Mouse (Mus musculus) intestine, embryonic 14.5 days (tissue): ENCODE data around the gene Osbpl7. TPM values are rescaled to one million over a fixed set of nuclear protein-coding genes. Genes with fewer than 3 reads are reported as not detected.

Source experiments
- ATAC-seq: fragments of 200-750 bp; cut with Nextera tagmentation; replicated peaks from 2 replicates; pipeline ENCODE4 v1.8.0; 2017; ENCODE audit warnings: low read depth, moderate number of reproducible peaks, moderate TSS enrichment, moderate library complexity; ENCODE audit not compliant: low FRiP score, low TSS enrichment
- DNase-seq: peaks from one replicate; pipeline ENCODE4 v3.0.0-alpha.2; 2018; ENCODE audit warnings: low spot score
- H3K27ac ChIP-seq: fragments of 300-500 bp; sonication (generic); 2 replicates; pipeline ENCODE4 v1.5.1; 2014; ENCODE audit warnings: low read depth, mild to moderate bottlenecking, control low read depth
- H3K27me3 ChIP-seq: fragments of 300-500 bp; sonication (generic); replicated peaks from 2 replicates; pipeline ENCODE4 v1.6.1; 2014; ENCODE audit warnings: low read length, control low read depth; ENCODE audit not compliant: control insufficient read depth, insufficient read depth
- H3K36me3 ChIP-seq: fragments of 300-500 bp; sonication (generic); 2 replicates; pipeline ENCODE4 v1.6.1; 2014; ENCODE audit warnings: low read length, control low read depth; ENCODE audit not compliant: control insufficient read depth, insufficient read depth
- H3K4me1 ChIP-seq: fragments of 300-500 bp; sonication (generic); replicated peaks from 2 replicates; pipeline ENCODE4 v1.6.1; 2014; ENCODE audit warnings: low read length, control low read depth, mixed read lengths; ENCODE audit not compliant: control insufficient read depth, insufficient read depth
- H3K4me2 ChIP-seq: fragments of 300-500 bp; sonication (generic); 2 replicates; pipeline ENCODE4 v1.6.1; 2014; ENCODE audit warnings: low read length
- H3K4me3 ChIP-seq: fragments of 300-500 bp; sonication (generic); 2 replicates; pipeline ENCODE4 v1.5.1; 2014; ENCODE audit warnings: low read depth, low read length, control low read depth, mixed read lengths
- H3K9ac ChIP-seq: fragments of 300-500 bp; sonication (generic); 2 replicates; pipeline ENCODE4 v1.6.1; 2014; ENCODE audit warnings: mild to moderate bottlenecking, low read length
- H3K9me3 ChIP-seq: fragments of 300-500 bp; sonication (generic); 2 replicates; pipeline ENCODE4 v1.6.1; 2016; ENCODE audit warnings: low read length, control low read depth; ENCODE audit not compliant: control insufficient read depth
- WGBS: fragments of 180-500 bp; shearing (Covaris S2); extraction: QIAGEN DNeasy Blood & Tissue Kit; methylation state at CpG from one replicate; pipeline ENCODE4 v1.1.7; 2014; 5-methylcytosine and 5-hydroxymethylcytosine counted together
- polyA plus RNA-seq: library from polyadenylated mRNA; unstranded; fragments of >200 nt; fragmentation: Nextera tagmentation; extraction: Ambion mirVana; gene quantifications from 2 replicates; pipeline ENCODE4 v1.2.1, GENCODE M21; 2014

Osbpl7 gene
- polyA plus RNA-seq, 1 experiment from 2014 or later = 7.3 TPM

GRCm38 (mm10) chr11:97048090-97048650, 2.3 kb upstream of the Osbpl7 start:
- H3K9me3 ChIP-seq = no peaks in the 10 kb centered on the region
- peaks cover 27% of the 10 kb centered on the region for H3K36me3 ChIP-seq
- H3K27ac ChIP-seq = no peak overlapping the region
- no peak overlapping the region for H3K4me2 ChIP-seq
- H3K27me3 ChIP-seq = no peaks in the 10 kb centered on the region
- WGBS = 81% methylated on average over 8 of the region's 8 CpGs
- no peak for DNase-seq
- H3K4me1 ChIP-seq = peaks cover 16% of the 10 kb centered on the region
- H3K9ac ChIP-seq = no peak overlapping the region
- no peak for ATAC-seq
- H3K4me3 ChIP-seq = no peak overlapping the region

DNA sequence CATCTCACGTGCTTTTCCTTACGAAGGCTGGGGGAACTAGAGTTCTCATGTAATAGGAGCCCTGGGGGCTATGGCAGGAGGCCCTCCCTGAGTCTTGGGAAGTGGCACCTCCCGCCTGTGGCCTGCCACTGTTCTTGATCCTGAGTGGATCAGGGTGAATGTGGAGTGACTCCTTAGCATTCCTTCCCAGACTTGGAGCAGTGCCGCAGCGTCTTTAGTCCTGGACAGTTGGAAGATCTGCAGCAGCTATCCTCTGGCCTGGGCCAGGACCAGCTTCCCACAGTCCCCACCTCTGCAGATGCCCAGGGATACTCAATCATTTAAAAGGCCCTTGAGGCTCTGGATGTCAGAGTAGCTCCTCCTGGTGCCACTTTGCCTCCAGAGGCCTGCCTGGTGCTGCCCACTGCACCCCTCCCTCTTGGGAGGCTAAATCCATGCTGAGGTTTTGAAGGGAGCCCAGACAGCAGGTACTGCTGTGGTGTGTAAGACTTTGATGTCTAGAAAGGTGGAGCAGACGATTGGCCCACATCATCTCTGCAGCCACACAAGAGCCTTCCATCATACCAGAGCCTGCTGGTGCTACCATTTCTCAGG, 839 bp upstream of the Osbpl7 start:
- no peak overlapping the region for H3K9ac ChIP-seq
- ATAC-seq (no peak), DNase-seq (no peak)
- 0 out of 2 replicates have a peak overlapping the region, but pooled peaks have one; percentile 24 for H3K27ac ChIP-seq
- peaks cover 16% of the 10 kb centered on the region for H3K4me1 ChIP-seq
- H3K36me3 ChIP-seq = peaks cover 32% of the 10 kb centered on the region
- no peak overlapping the region for H3K4me3 ChIP-seq
- 71% methylated on average over 6 of the region's 6 CpGs for WGBS
- no peaks in the 10 kb centered on the region for H3K27me3 ChIP-seq
- no peaks in the 10 kb centered on the region for H3K9me3 ChIP-seq
- H3K4me2 ChIP-seq = no peak overlapping the region

DNA sequence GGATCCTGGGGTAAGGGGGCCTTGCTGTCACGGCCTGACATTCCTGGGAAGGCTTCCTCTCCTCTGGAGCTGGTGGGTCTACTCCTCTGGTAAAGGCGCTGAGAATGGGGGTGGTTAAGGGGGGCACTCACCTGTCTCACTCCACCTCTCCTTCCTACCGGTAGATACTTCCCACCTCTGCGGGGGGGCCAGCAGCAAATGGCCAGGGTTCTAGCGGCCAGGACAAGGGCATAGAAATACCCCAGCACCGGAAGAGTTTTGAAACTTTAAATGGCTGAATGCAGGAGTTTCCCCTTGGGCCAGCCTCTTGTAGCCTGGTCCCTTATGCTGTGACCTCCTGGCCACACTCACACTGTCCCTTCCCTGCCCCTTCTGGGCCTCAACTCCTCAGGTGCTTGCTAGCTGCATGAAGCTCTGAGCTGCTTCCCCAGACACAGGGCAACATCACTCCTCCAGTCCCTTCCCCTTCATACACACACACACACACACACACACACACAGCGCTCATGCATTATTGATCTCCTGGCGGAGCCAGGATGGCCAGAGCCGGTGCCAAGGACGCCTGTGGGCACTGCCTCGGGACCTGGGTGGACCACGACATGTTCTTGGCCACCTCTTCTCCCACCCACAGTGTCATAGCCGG, 637 bp downstream of the Osbpl7 start:
- DNase-seq (no peak), ATAC-seq (no peak; the same call in 1 of the 2 replicates)
- Histone ChIP-seq H3K4me2 (peak overlapping the region; percentile 92), H3K27ac (peak overlapping the region; percentile 24; the same call in 1 of the 2 replicates), H3K9ac (peak overlapping the region; percentile 76), H3K9me3 (no peaks in the 10 kb centered on the region), H3K4me1 (peaks cover 16% of the 10 kb centered on the region), H3K27me3 (no peaks in the 10 kb centered on the region), H3K4me3 (peak overlapping the region; percentile 72), H3K36me3 (peaks cover 42% of the 10 kb centered on the region)
- 23% methylated on average over 13 of the region's 13 CpGs for WGBS

DNA sequence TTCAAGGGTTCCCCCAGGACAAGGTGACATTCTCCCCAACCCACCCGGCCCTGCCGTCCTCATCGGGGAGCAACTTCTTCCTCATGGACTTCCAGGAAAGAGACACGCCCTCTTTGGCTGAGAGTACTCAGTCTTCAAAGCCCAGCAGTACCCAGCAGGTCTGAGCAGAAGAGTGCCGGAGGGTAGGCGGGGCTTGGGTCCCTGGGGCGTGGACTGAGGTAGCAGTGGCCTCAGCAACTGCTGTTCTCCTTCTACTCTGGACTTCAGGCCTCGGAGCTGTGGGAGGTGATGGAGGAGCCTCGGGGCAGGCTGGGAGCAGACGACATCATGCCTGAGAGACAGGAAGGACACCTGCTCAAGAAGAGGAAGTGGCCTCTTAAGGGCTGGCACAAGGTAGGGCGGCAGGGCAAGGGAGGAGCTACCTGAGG, 1.8 kb downstream of the Osbpl7 start:
- peak; percentile 61 for DNase-seq
- H3K36me3 ChIP-seq = peaks cover 41% of the 10 kb centered on the region
- ATAC-seq = peak; percentile 34
- no peaks in the 10 kb centered on the region for H3K27me3 ChIP-seq
- peaks cover 16% of the 10 kb centered on the region for H3K4me1 ChIP-seq
- H3K27ac ChIP-seq = no peak overlapping the region
- no peak overlapping the region for H3K9ac ChIP-seq
- 22% methylated on average over 11 of the region's 11 CpGs for WGBS
- H3K9me3 ChIP-seq = no peaks in the 10 kb centered on the region
- no peak overlapping the region for H3K4me3 ChIP-seq
- peak overlapping the region; percentile 92 for H3K4me2 ChIP-seq

DNA sequence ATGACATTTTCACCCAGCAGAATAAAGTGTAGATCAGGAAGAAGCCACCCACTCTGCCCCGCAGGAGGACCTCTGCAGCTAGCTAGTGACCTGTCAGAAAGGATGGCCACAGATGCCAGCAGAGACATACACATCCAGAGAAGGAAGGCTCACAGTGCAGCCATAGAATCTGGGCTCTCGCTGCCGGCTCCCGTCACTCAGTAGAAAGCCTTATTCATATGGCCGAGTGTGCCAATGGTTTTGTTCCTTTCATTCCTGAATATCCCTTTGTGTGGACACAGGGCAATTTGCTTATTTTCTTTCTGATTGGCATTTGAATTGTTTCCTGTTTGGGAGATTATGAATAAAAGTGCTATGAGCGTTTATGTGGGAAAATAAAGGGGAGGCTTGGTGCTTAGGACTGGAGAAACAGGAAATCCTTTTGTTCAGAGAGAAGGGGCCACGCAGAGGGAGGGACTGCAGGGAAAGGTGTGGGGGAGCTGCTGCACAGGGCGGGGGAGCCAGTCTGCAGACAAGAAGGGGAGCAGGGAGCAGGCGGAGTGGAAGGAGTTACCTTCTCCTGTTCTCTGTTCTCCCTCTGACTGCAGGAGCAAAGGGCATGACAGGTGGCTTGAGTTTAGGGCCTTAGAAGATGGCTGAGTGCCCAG, 13.0 kb downstream of the Osbpl7 start:
- H3K9ac ChIP-seq = no peak overlapping the region
- no peaks in the 10 kb centered on the region for H3K27me3 ChIP-seq
- no peak for DNase-seq
- WGBS = 54% methylated on average over 9 of the region's 9 CpGs
- no peaks in the 10 kb centered on the region for H3K4me1 ChIP-seq
- peaks cover 34% of the 10 kb centered on the region for H3K36me3 ChIP-seq
- H3K27ac ChIP-seq = no peak overlapping the region; the same call in 1 of the 2 replicates
- H3K4me2 ChIP-seq = no peak overlapping the region
- no peak for ATAC-seq
- no peak overlapping the region for H3K4me3 ChIP-seq
- no peaks in the 10 kb centered on the region for H3K9me3 ChIP-seq

DNA sequence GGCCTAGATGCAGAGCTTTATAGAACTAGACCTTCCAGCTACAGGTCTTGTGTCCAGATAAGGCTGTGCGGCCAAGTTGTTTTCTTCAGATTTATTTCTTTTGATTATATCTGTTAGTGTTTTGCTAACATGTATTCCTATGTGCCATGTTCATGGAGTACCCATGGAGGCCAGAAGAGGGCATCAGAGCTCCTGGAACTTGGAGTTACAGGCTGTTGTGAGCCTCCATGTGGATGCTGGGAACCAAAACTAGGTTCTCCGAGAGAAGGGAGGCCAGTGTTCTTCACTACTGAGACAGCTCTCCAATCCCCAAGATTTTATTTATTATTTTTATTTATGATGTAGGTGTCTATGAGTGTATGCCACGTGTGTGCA, 13.5 kb downstream of the Osbpl7 start:
- H3K4me1 ChIP-seq = no peaks in the 10 kb centered on the region
- H3K9ac ChIP-seq = no peak overlapping the region
- no peak for DNase-seq
- peaks cover 34% of the 10 kb centered on the region for H3K36me3 ChIP-seq
- H3K27me3 ChIP-seq = no peaks in the 10 kb centered on the region
- no peak overlapping the region for H3K27ac ChIP-seq
- H3K9me3 ChIP-seq = no peaks in the 10 kb centered on the region
- 90% methylated on average over 3 of the region's 3 CpGs for WGBS
- ATAC-seq = no peak
- H3K4me3 ChIP-seq = no peak overlapping the region
- H3K4me2 ChIP-seq = no peak overlapping the region

DNA sequence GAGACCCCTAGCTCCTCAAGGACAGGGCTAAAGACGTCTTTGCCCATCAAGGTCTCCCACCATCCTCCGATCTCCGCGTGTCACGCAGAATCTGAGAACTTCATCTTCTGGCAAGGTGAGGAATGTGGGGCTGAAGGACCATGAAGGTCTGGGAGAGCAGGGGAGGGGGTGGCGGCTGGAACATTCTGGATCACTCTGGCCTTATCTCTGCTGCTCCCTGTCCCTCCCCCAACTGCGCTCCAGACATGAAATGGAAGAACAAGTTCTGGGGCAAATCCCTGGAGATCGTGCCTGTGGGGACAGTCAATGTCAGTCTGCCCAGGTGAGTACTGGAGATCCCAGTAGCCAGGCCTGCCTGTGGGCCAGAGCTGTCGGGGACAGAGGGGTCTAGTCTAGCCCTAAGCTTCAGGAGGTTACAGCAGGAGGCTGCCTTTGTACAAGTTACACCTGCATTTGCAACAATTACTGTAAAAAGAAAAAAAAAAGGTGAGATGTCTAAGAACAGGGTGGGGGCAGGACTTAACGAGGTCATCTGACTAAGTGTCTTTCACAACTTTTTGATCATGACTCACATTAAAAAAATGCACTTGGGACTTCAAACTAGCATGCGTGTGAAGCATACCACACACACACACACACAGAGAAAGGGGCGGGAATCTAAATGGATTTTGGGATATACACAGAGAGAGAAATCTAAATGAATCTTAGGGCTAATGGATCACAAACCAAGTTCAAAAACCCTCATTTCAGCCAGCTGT, 15.3 kb downstream of the Osbpl7 start:
- Histone ChIP-seq H3K27me3 (no peaks in the 10 kb centered on the region), H3K9me3 (no peaks in the 10 kb centered on the region), H3K4me3 (no peak overlapping the region), H3K4me1 (no peaks in the 10 kb centered on the region), H3K9ac (no peak overlapping the region), H3K36me3 (peaks cover 22% of the 10 kb centered on the region), H3K27ac (no peak overlapping the region), H3K4me2 (no peak overlapping the region)
- ATAC-seq (no peak), DNase-seq (no peak)
- WGBS = 81% methylated on average over 12 of the region's 12 CpGs

GRCm38 (mm10) chr11:97066656-97067360, 16.4 kb downstream of the Osbpl7 start:
- Histone ChIP-seq H3K27ac (no peak overlapping the region), H3K4me2 (no peak overlapping the region), H3K4me3 (no peak overlapping the region), H3K36me3 (peaks cover 14% of the 10 kb centered on the region; the same call in 1 of the 2 replicates), H3K4me1 (no peaks in the 10 kb centered on the region), H3K9ac (no peak overlapping the region), H3K9me3 (no peaks in the 10 kb centered on the region), H3K27me3 (no peaks in the 10 kb centered on the region)
- DNase-seq (no peak), ATAC-seq (0 out of 2 replicates have a peak, but pooled peaks have one; percentile 37)
- WGBS = 54% methylated on average over 22 of the region's 22 CpGs
